Mouse (Mus musculus): ENCODE measurements around the gene Zfp39. TPM values are rescaled to one million over a fixed set of nuclear protein-coding genes. Genes with fewer than 3 reads are reported as not detected.

The Zfp39 gene
- polyA plus RNA-seq, 1 experiment from 2014 or later = 6.1 TPM

DNA sequence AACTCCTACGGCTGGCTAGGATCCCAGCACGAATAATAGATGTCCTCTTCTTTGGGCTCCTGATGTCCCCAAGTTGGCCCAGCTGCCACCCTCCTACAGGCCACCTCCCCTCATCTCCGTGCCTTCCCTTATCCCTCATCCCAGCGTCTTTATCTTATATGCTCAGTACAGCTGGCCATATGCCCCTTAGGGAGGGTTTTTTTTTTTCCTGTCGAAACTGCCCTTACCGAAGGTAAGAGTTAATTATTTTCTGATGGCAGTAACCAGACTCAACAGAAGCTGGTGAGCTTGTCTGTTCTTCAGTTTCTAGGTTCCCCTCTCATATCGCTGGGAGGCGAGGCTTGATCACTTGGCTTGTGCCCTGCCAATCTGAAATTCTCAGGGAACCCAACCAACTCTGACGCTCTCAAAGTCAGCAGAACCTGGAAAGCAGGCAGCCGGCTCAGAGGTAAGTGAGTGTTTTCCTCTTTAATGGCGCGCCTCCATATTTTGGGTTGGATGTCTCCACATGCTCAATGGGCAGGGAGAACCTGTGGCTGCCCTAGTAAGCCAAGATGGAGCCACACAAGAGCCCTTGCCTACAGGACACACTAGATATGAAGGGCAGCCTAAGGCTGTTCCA lies 13.8 kb upstream of the Zfp39 start, which contains the start of gene Btnl10:
TSS of gene Btnl10 (plus strand) at position 164 of the 622 bp plus-strand sequence.
- Histone ChIP-seq H3K27ac (peak within 1 kb of the TSS; percentile 93), H3K9me3 (replicated peaks) (no peaks in the 10 kb centered on the region), H3K4me1 (peaks cover 84% of the 10 kb centered on the region), H3K36me3 (peaks cover 29% of the 10 kb centered on the region), H3K27me3 (replicated peaks) (no peaks in the 10 kb centered on the region), H3K4me2 (peak within 1 kb of the TSS; percentile 72), H3K9ac (peak within 1 kb of the TSS; percentile 76), H3K4me3 (peak within 1 kb of the TSS; percentile 65)
- 43% methylated on average over 12 of the region's 12 CpGs for WGBS (ENCODE audit: insufficient replicate concordance)
- peak; percentile 82 for ATAC-seq

- peaks cover 92% of the 10 kb centered on the region for H3K4me1 ChIP-seq
- peak overlapping the region; percentile 65 for H3K4me3 ChIP-seq
- H3K36me3 ChIP-seq = peaks cover 21% of the 10 kb centered on the region
- no peaks in the 10 kb centered on the region for H3K27me3 ChIP-seq (replicated peaks)
- WGBS (ENCODE audit: insufficient replicate concordance) = 35% methylated on average over 14 of the region's 14 CpGs
- H3K9ac ChIP-seq = peak overlapping the region; percentile 76
- ATAC-seq = peak; percentile 63
- H3K4me2 ChIP-seq = peak overlapping the region; percentile 72
- H3K27ac ChIP-seq = peak overlapping the region; percentile 93
- H3K9me3 ChIP-seq (replicated peaks) = no peaks in the 10 kb centered on the region
Observed at GRCm38 (mm10) chr11:58916879-58917744, 13.1 kb upstream of the Zfp39 start.

GRCm38 (mm10) chr11:58914461-58915028 lies 10.5 kb upstream of the Zfp39 start:
- Histone ChIP-seq H3K9ac (peak overlapping the region; percentile 80), H3K4me1 (peaks cover 82% of the 10 kb centered on the region), H3K36me3 (no peaks in the 10 kb centered on the region), H3K4me3 (peak overlapping the region; percentile 49), H3K4me2 (peak overlapping the region; percentile 83), H3K27ac (peak overlapping the region; percentile 99), H3K27me3 (replicated peaks) (no peaks in the 10 kb centered on the region), H3K9me3 (replicated peaks) (no peaks in the 10 kb centered on the region)
- WGBS (ENCODE audit: insufficient replicate concordance) = 8% methylated on average over 17 of the region's 17 CpGs
- ATAC-seq = 0 out of 2 replicates have a peak, but pooled peaks have one; percentile 18

GRCm38 (mm10) chr11:58913776-58914175 lies 9.8 kb upstream of the Zfp39 start:
- peaks cover 74% of the 10 kb centered on the region for H3K4me1 ChIP-seq

GRCm38 (mm10) chr11:58904838-58905237 lies 813 bp upstream of the Zfp39 start:
- Histone ChIP-seq H3K36me3 (peaks cover 28% of the 10 kb centered on the region), H3K27me3 (replicated peaks) (no peaks in the 10 kb centered on the region), H3K9me3 (replicated peaks) (no peaks in the 10 kb centered on the region), H3K4me2 (peak overlapping the region; percentile 76), H3K4me3 (peak overlapping the region; percentile 76), H3K9ac (peak overlapping the region; percentile 85; the same call in 1 of the 2 replicates), H3K4me1 (peaks cover 43% of the 10 kb centered on the region), H3K27ac (peak overlapping the region; percentile 89)
- no peak for ATAC-seq
- 41% methylated on average over 6 of the region's 6 CpGs for WGBS (ENCODE audit: insufficient replicate concordance)

More at GRCm38 (mm10) chr11:58913776-58914175, 9.8 kb upstream of the Zfp39 start:
- Histone ChIP-seq H3K27me3 (replicated peaks) (no peaks in the 10 kb centered on the region), H3K9me3 (replicated peaks) (no peaks in the 10 kb centered on the region), H3K4me3 (peak overlapping the region; percentile 49), H3K36me3 (no peaks in the 10 kb centered on the region), H3K4me2 (peak overlapping the region; percentile 83), H3K27ac (peak overlapping the region; percentile 99), H3K9ac (peak overlapping the region; percentile 80)
- WGBS (ENCODE audit: insufficient replicate concordance) = 9% methylated on average over 1 of the region's 1 CpGs
- ATAC-seq = peak; percentile 74

GRCm38 (mm10) chr11:58904410-58904718 lies 339 bp upstream of the Zfp39 start:
- WGBS (ENCODE audit: insufficient replicate concordance) = 2% methylated on average over 8 of the region's 8 CpGs
- H3K27ac ChIP-seq = peak overlapping the region; percentile 89

DNA sequence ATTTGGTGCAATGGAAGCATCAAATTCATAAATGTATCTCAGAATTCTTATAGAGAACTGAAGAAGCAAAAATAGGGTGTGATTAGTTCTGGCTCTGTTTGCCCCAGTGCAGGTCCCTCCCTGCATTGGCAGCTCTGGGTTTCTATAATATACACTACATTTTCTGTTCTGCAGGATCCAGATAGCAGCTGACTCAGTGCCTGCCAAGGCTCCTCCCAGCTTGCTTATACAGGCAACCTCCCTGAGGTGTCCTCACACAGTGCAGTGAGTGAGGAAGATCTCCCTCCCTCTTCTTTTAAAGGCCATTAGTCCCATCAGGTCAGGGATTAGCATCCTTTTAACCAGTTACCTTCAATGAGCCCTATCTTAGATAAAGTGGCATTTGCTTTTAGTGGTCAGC lies 2.9 kb downstream of the Zfp39 start:
- Histone ChIP-seq H3K9me3 (replicated peaks) (no peaks in the 10 kb centered on the region), H3K9ac (peak overlapping the region; percentile 18; the same call in 1 of the 2 replicates), H3K4me3 (no peak overlapping the region), H3K27me3 (replicated peaks) (no peaks in the 10 kb centered on the region), H3K4me2 (peak overlapping the region; percentile 76), H3K27ac (peak overlapping the region; percentile 78), H3K36me3 (peaks cover 63% of the 10 kb centered on the region), H3K4me1 (peaks cover 48% of the 10 kb centered on the region)
- ATAC-seq = peak; percentile 77

More at GRCm38 (mm10) chr11:58904410-58904718, 339 bp upstream of the Zfp39 start:
- peak overlapping the region; percentile 76 for H3K4me2 ChIP-seq
- ATAC-seq = peak; percentile 2; the same call in 1 of the 2 replicates
- no peaks in the 10 kb centered on the region for H3K27me3 ChIP-seq (replicated peaks)
- H3K4me3 ChIP-seq = peak overlapping the region; percentile 76
- peaks cover 33% of the 10 kb centered on the region for H3K36me3 ChIP-seq
- peak overlapping the region; percentile 85 for H3K9ac ChIP-seq
- H3K4me1 ChIP-seq = peaks cover 43% of the 10 kb centered on the region
- no peaks in the 10 kb centered on the region for H3K9me3 ChIP-seq (replicated peaks)

- Histone ChIP-seq H3K9ac (no peak overlapping the region), H3K4me1 (peaks cover 25% of the 10 kb centered on the region), H3K36me3 (peaks cover 96% of the 10 kb centered on the region), H3K27ac (no peak overlapping the region), H3K9me3 (replicated peaks) (no peaks in the 10 kb centered on the region), H3K4me3 (no peak overlapping the region), H3K27me3 (replicated peaks) (no peaks in the 10 kb centered on the region), H3K4me2 (no peak overlapping the region)
- WGBS (ENCODE audit: insufficient replicate concordance) = 86% methylated on average over 6 of the region's 6 CpGs
- ATAC-seq = no peak
Observed at GRCm38 (mm10) chr11:58897485-58897884, 6.5 kb downstream of the Zfp39 start.

DNA sequence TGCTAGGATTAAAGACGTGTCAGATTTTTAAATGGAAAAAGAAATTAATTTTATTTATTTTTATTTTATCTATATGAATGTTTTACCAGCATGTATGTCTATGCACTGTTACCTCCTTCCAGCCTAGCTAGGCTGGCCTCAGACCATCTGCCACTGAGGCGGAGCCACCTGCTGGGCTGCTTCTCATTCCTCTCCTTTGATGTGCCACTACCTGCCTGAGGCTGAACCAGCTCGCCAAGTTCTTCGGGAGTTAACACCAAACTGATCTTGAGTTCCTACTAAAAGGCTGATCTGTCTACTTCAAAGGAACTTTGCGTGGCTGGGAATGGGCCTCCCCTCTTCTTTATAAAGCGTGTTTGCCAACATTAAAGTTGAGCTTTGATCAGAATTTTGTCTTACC lies 9.6 kb downstream of the Zfp39 start:
- Histone ChIP-seq H3K4me2 (no peak overlapping the region), H3K4me3 (no peak overlapping the region), H3K4me1 (peaks cover 5% of the 10 kb centered on the region; the same call in 1 of the 2 replicates), H3K9ac (no peak overlapping the region), H3K27ac (no peak overlapping the region), H3K27me3 (replicated peaks) (no peaks in the 10 kb centered on the region), H3K9me3 (replicated peaks) (0 out of 2 replicates have a peak, but pooled peaks cover 6% of the 10 kb centered on the region), H3K36me3 (peaks cover 96% of the 10 kb centered on the region)
- ATAC-seq = no peak
- WGBS (ENCODE audit: insufficient replicate concordance) = 83% methylated on average over 6 of the region's 6 CpGs

GRCm38 (mm10) chr11:58890511-58890910 lies 13.5 kb downstream of the Zfp39 start:
- no peak overlapping the region for H3K9ac ChIP-seq
- no peak for ATAC-seq
- 91% methylated on average over 10 of the region's 10 CpGs for WGBS (ENCODE audit: insufficient replicate concordance)
- no peak overlapping the region for H3K27ac ChIP-seq
- H3K4me3 ChIP-seq = no peak overlapping the region
- H3K36me3 ChIP-seq = peaks cover 72% of the 10 kb centered on the region
- H3K27me3 ChIP-seq (replicated peaks) = no peaks in the 10 kb centered on the region
- no peak overlapping the region for H3K4me2 ChIP-seq
- 0 out of 2 replicates have a peak, but pooled peaks cover 6% of the 10 kb centered on the region for H3K9me3 ChIP-seq (replicated peaks)
- H3K4me1 ChIP-seq = no peaks in the 10 kb centered on the region

DNA sequence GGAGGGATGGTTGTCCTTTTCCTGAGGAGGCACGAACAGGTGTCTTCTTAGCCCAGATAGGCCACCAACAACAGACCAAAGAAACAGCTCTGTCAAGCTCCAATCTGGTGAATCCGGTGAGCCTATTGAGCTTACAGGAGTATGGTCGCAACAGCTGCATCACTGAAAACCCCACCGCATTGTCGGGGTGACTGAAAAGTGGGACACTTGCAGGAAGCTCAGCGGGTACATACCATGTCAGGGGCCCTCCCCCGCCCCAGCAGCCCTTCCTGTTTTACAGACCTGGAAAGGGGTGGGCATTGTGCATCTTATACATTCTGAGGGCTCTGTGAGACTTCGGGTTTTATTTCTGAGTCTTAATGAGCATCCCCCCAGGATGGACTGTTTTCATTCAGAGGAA lies 20.3 kb downstream of the Zfp39 start:
- no peak overlapping the region for H3K4me3 ChIP-seq
- no peaks in the 10 kb centered on the region for H3K27me3 ChIP-seq (replicated peaks)
- H3K9me3 ChIP-seq (replicated peaks) = no peaks in the 10 kb centered on the region
- no peak overlapping the region for H3K4me2 ChIP-seq
- H3K4me1 ChIP-seq = no peaks in the 10 kb centered on the region
- ATAC-seq = no peak
- peaks cover 41% of the 10 kb centered on the region for H3K36me3 ChIP-seq
- no peak overlapping the region for H3K27ac ChIP-seq
- WGBS (ENCODE audit: insufficient replicate concordance) = 68% methylated on average over 8 of the region's 8 CpGs
- no peak overlapping the region for H3K9ac ChIP-seq

DNA sequence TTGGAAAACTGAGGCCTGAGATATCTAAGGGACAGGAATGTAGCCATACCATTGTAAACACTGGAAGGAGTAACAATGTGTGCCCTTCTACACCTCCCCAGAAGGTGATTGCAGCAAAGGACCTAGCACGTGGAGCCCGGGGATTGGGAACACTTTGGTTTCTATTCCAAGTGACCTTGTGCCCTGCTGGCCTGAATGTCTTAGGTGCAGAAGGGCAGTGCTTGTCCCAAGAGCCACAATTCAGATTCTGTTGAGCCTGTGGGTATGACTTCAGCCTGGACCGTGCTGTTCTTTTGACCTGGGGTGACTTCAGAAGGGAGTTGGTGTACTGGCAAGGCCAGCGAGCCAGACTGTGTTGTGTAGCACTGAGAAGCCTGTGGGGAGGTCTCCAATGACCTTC lies 33.1 kb downstream of the Zfp39 start:
- WGBS (ENCODE audit: insufficient replicate concordance) = 83% methylated on average over 4 of the region's 4 CpGs
- no peak for ATAC-seq

More for the DNA sequence above, 33.1 kb downstream of the Zfp39 start:
- Histone ChIP-seq H3K27ac (no peak overlapping the region), H3K4me1 (peaks cover 17% of the 10 kb centered on the region), H3K4me2 (no peak overlapping the region), H3K9ac (no peak overlapping the region), H3K4me3 (no peak overlapping the region), H3K9me3 (replicated peaks) (no peaks in the 10 kb centered on the region), H3K36me3 (peaks cover 36% of the 10 kb centered on the region), H3K27me3 (replicated peaks) (no peaks in the 10 kb centered on the region)

Measured in liver, embryonic 12.5 days (tissue).